Mouse (Mus musculus): ENCODE measurements around the gene Tmbim1.

Tmbim1 gene

DNA sequence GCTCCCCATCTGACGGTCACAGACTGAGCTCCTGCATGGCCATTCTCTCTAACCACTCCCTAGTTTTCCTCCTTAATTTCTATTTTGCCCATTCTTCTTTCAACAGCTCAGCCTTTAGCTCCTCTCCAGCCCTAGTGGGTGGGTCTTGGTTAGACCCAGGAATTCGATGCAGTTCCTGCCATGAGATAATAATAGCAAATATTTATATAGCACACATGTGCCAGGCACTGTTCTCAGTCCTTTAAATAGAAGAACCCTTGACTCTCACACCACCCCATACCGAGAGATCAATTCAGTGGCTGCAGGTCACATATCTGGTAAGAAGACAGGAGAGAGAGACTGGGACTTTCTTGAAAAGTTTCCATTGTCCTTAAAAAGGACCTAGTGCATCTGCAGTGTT lies 16.0 kb upstream of the Tmbim1 start:
- DNase-seq: no peak

DNA sequence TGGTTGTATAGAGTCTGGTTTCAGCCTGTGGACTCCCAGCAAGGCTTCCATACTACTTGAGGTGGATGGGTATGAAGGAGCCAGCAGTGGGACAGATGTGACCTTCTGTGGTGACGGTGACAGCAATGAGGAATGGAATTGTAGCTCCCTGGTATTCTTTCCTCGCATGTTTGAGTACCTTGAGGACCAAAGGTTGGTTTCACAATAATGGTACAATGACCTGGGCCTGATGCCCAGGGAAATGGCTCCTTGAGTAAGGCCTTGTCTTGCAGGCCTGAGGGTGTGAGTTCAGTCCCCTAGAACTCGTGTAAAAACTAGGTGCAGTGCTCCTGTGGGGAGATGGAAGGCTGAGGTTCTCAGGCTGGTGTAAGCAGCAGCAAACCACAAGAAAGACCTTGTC lies 13.3 kb upstream of the Tmbim1 start:
- DNase-seq: no peak

- DNase-seq: no peak
These were observed 10.8 kb upstream of the Tmbim1 start for GRCm38 (mm10) chr1:74316114-74316827.

DNA sequence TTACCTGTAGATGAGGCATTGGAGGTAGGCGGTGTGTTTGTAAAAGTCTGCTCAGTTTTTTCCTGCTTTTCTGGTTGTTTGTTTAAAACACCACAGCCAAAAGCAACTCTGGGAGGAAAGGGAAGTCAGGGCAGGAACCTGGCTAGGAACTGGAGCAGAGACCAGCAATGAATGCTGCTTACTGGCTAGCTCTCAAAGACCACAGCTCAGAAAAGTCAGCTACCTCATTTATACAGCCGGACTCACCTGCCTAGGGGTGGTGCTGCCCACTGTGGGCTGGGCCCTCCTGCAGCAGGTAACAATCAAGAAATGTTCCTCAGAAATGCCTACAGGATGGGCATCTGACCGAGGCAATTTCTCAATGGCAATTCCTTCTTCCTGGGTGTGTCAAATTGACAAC lies 9.4 kb upstream of the Tmbim1 start:
- DNase-seq: no peak

GRCm38 (mm10) chr1:74313049-74313692 lies 7.7 kb upstream of the Tmbim1 start:
- DNase-seq: no peak

DNA sequence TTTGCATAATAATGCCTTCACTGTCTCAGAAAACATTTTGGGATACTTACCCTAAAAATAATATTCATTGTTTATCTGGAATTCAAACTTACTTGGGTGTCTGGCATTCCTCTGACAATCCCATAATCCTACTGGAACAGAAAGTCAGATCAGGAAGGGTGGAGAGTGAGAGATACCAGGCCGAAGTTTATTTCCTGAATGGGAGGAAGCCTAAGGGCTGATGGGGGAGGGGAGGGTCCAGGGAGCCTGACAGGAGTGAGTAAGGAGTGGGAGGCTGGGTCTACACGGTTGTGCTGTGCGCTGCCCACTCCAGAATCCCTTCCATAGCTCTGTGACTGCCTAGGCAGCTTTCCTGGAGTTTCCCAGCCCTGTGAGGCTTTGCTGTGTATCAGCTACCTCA lies 4.3 kb upstream of the Tmbim1 start:
- no peak for DNase-seq

DNA sequence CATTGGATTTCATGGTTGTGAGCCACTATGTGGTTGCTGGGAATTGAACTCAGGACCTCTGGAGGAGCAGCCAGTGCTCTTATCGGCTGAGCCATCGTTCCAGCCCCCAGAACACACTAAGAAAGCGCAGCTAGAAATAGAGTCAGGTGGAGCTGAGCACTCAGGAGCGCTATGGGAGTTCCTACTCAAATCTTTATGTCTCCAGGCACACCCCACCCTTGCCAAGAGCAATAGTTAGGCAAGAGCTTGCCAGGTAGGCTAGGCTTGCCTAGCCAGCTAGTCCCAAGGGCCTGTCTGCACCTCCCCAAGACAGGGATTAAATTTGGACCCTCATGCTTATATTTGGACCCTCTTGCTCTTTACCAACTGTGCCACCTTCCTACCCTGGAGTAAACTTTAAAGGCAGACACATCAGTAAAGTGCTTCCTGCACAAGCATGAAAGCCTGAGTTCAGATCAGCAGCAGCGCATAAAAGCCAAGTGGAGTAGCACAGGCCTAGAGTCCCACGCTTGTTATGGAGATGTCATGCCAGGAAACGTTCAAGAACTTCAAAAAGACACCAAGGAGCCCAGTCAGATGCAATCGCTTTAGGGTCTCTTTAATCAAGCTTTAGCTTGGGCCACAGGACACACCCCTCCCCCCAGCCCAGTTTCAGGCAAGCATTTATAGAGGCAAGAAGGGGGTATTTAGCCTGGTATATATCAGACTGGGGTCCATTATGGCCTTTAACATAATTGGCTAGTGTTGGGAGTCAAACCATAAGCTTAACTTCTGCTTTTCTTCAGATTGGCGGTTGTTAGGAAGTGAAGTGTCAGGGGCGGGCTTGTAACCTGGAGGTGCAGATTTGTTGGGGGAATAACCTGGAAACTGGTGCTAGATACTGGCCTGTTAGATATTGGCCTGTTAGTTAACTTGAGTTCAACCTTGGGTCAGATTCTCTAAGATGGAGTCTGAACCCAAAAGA lies 2.9 kb upstream of the Tmbim1 start:
- DNase-seq: no peak

DNA sequence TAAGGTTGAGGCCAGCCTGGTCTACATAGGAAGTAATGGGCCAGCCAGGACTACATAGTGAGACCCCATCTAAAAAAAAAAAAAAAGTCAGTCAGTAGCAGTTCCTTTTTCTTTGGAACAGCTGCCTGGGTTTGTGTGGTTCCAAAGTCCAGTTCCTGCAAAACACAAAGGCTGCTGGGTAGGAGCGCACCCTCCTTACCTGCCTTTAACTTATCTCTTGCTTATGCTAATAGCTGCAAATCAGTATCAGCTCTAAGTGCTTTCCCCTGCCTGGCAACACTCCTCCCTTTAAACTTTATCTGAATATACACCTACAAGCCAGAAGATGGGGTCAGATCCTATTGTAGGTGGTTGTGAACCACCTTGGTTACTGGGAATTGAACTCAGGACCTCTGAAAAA lies 1.7 kb upstream of the Tmbim1 start:
- DNase-seq: no peak

DNA sequence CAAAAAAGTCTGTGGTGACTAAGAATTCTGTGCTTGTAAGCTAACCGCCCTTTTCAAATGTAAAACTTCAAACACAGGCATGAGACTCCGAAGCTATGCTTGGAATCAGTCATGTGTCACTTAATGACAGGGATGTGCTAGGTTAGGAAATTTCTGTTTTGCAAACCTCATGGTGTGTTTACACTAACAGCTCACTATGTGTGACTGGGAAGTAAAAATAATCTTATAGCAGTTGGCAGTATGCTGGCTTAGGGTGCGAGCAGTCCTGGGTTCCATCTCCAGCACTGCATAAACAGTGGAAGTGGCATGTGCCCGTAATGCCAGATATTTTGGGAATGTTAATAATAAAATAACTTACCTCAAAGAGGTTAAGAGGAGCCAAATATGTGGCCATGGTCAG lies 476 bp downstream of the Tmbim1 start:
- DNase-seq: no peak

- DNase-seq: no peak
These were observed 1.1 kb downstream of the Tmbim1 start for GRCm38 (mm10) chr1:74304339-74304790.

DNA sequence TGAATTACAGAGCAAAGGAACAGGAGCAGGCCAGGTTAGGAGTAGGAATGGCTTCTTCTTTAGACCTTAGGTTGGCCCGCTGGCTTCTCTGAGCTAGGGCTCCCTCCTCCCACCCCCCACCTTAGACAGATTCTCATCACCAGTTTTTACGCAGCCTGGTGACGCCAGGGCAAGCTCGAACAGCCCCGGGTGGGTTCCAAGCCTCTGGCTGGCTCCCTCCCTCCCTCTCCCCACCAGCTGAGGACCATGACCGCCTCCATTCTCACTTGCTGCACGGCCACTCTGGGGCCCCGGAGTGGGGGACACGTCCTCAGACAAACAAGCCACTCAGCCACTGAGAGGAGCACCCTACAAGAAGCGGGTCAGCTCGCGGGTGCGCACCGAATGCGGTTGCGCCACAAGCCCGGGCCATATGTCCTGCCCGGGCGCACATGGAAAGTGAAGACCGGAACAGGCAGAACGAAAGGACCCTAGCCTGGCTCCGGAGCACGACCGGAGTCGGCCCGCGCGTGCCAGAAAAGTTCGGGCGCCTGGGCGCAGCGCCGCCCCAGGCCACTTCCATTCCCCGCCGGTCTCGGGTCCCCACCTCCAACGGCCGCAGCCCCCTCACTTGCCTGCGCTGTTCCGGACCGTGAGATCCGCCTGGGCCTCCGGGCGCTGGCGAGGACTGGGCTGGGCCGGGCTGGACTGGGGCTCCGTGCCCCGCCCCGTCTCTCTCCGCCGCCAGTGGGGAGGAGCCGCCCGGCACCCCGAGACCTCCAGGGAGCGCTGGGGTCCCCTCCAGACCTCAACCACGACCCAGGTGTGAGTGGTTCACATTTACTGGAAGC lies 1.7 kb downstream of the Tmbim1 start:
- DNase-seq: peak; percentile 89

GRCm38 (mm10) chr1:74302835-74303234 lies 2.6 kb downstream of the Tmbim1 start:
- no peak for DNase-seq

DNA sequence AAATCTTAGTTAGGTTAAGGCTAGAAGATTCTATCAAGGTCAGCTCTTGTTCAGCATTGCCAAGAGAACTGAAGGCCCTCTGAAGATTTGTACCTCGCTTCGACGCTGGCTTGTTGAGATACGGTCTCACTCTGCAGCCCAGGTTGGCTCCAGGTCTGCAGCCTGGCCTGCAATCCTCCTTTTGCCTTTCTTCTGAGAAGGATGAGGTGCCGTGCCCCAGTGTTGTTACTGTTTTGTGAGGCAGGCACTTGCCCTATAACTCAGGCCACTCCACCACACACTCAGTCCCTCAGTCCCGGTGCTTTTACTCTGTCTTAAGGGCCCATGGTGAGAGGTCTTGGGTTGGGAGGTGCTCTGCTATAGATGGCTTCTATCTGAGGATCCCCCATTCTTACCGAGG lies 3.2 kb downstream of the Tmbim1 start:
- DNase-seq: no peak

DNA sequence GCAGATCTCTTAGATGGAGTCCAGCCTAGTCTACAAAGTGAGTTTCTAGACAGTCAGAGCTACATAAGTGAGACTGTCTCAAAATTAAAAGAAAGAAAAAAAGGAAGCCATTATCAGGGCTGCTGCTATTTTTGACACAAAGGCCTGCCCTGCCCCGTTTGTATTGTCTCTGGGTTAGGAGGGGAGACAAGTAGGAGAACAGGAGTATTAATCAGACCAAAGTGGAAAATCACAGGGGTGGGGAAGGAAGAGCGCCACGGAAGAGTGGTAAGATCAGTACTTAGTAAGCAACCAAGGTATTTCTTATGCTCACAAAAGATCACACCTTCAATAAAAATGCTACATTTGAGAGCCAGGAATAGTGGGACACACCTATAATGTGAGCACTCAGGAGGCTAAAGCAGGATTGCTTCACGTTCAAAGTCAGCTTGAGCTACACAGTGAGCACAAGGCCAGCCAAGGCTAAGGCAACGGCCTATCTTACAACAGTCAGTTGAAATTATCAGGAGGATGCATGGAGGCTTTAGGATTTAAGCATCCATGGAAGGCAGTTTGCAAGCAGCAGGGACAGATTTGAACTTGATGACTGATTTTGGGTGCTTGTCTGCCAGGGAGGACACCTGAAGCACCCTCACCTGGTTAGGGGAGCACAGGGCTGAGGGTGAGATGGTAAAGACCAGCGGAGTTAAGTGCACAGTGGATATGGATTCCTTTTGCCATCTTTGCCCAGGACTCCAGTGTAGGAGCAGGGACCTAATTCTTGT lies 4.9 kb downstream of the Tmbim1 start:
- no peak for DNase-seq

- DNase-seq: no peak
These were observed 6.4 kb downstream of the Tmbim1 start for GRCm38 (mm10) chr1:74298996-74299395.

DNA sequence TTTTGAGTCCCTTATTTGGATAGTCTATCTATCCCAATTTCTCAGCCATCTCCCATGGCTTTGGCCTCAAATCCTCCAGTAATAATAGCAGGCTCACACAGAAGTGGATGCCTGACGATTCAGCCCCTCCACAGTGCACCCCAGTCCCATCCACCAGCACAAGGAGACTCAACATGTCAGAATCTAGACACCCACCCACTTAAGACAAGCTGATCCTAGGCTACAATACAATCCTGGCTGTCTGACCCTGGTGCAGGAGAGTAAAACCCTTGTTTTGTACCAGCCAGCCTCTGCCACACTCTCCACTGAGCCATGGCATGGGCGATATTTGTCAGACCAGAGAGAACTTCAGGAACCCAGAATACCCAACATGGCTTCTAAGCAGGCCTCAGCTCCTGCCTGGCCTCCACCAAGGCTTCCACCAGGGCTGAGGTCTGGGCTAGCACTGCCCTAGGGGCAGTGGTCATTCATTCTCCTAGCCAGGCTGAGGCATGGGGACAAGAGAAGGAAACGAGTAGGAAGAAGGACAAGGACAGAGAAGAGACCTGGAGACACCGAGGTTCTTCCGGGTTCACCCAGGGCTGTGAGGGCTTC lies 7.2 kb downstream of the Tmbim1 start:
- no peak for DNase-seq

GRCm38 (mm10) chr1:74297269-74297668 lies 8.2 kb downstream of the Tmbim1 start:
- DNase-seq: no peak

- DNase-seq: no peak
These were observed 8.9 kb downstream of the Tmbim1 start for GRCm38 (mm10) chr1:74296477-74296876.

- peak; percentile 87 for DNase-seq
These were observed 9.8 kb downstream of the Tmbim1 start for GRCm38 (mm10) chr1:74295456-74296171.

- DNase-seq: no peak
These were observed 10.5 kb downstream of the Tmbim1 start for GRCm38 (mm10) chr1:74294733-74295455.

Measured in kidney, adult 18-20 months (tissue).